Mouse (Mus musculus): Measurements from ENCODE around the gene Slc2a9. TPM values are rescaled to one million over a fixed set of nuclear protein-coding genes. Genes with fewer than 3 reads are reported as not detected.

The Slc2a9 gene
- polyA plus RNA-seq, 1 experiment from 2014 or later: 0.23 TPM

GRCm38 (mm10) chr5:38436681-38437080 lies 66.3 kb downstream of the Slc2a9 start:
- Histone ChIP-seq H3K9ac (ENCODE audit: low read depth, low read length) (no peak overlapping the region), H3K4me3 (ENCODE audit: low read depth, low read length) (no peak overlapping the region), H3K27ac (ENCODE audit: low read length) (no peak overlapping the region), H3K27me3 (ENCODE audit: control insufficient read depth, insufficient read depth, low read depth, low read length) (no peaks in the 10 kb centered on the region), H3K36me3 (ENCODE audit: control insufficient read depth, insufficient read depth, low read length) (no peaks in the 10 kb centered on the region), H3K9me3 (replicated peaks; ENCODE audit: control insufficient read depth, low read length, poor library complexity, severe bottlenecking) (no peaks in the 10 kb centered on the region), H3K4me1 (ENCODE audit: control insufficient read depth, insufficient read depth, low read length) (no peaks in the 10 kb centered on the region), H3K4me2 (ENCODE audit: low read length) (no peak overlapping the region)
- ATAC-seq: no peak
- 94% methylated on average over 11 of the region's 11 CpGs for WGBS

- no peaks in the 10 kb centered on the region for H3K9me3 ChIP-seq (replicated peaks; ENCODE audit: control insufficient read depth, low read length, poor library complexity, severe bottlenecking)
- 75% methylated on average over 3 of the region's 3 CpGs for WGBS
- no peaks in the 10 kb centered on the region for H3K4me1 ChIP-seq (ENCODE audit: control insufficient read depth, insufficient read depth, low read length)
- H3K36me3 ChIP-seq (ENCODE audit: control insufficient read depth, insufficient read depth, low read length): no peaks in the 10 kb centered on the region
- no peak overlapping the region for H3K27ac ChIP-seq (ENCODE audit: low read length)
- no peak for ATAC-seq
- no peaks in the 10 kb centered on the region for H3K27me3 ChIP-seq (ENCODE audit: control insufficient read depth, insufficient read depth, low read depth, low read length)
- no peak overlapping the region for H3K4me2 ChIP-seq (ENCODE audit: low read length)
- H3K9ac ChIP-seq (ENCODE audit: low read depth, low read length): no peak overlapping the region
- H3K4me3 ChIP-seq (ENCODE audit: low read depth, low read length): no peak overlapping the region
Observed at GRCm38 (mm10) chr5:38434875-38435274, 68.1 kb downstream of the Slc2a9 start.

GRCm38 (mm10) chr5:38431201-38431600 lies 71.7 kb downstream of the Slc2a9 start:
- WGBS: 85% methylated on average over 7 of the region's 7 CpGs
- Histone ChIP-seq H3K9ac (ENCODE audit: low read depth, low read length) (no peak overlapping the region), H3K4me1 (ENCODE audit: control insufficient read depth, insufficient read depth, low read length) (no peaks in the 10 kb centered on the region), H3K4me3 (ENCODE audit: low read depth, low read length) (no peak overlapping the region), H3K9me3 (replicated peaks; ENCODE audit: control insufficient read depth, low read length, poor library complexity, severe bottlenecking) (no peaks in the 10 kb centered on the region), H3K4me2 (ENCODE audit: low read length) (no peak overlapping the region), H3K27me3 (ENCODE audit: control insufficient read depth, insufficient read depth, low read depth, low read length) (no peaks in the 10 kb centered on the region), H3K27ac (ENCODE audit: low read length) (no peak overlapping the region), H3K36me3 (ENCODE audit: control insufficient read depth, insufficient read depth, low read length) (no peaks in the 10 kb centered on the region)
- ATAC-seq: no peak

GRCm38 (mm10) chr5:38429106-38429505 lies 73.8 kb downstream of the Slc2a9 start:
- Histone ChIP-seq H3K4me1 (ENCODE audit: control insufficient read depth, insufficient read depth, low read length) (no peaks in the 10 kb centered on the region), H3K27me3 (ENCODE audit: control insufficient read depth, insufficient read depth, low read depth, low read length) (no peaks in the 10 kb centered on the region), H3K4me3 (ENCODE audit: low read depth, low read length) (no peak overlapping the region), H3K4me2 (ENCODE audit: low read length) (no peak overlapping the region), H3K27ac (ENCODE audit: low read length) (no peak overlapping the region), H3K9me3 (replicated peaks; ENCODE audit: control insufficient read depth, low read length, poor library complexity, severe bottlenecking) (no peaks in the 10 kb centered on the region), H3K9ac (ENCODE audit: low read depth, low read length) (no peak overlapping the region), H3K36me3 (ENCODE audit: control insufficient read depth, insufficient read depth, low read length) (no peaks in the 10 kb centered on the region)
- 58% methylated on average over 6 of the region's 6 CpGs for WGBS
- no peak for ATAC-seq

- Histone ChIP-seq H3K9ac (ENCODE audit: low read depth, low read length) (no peak overlapping the region), H3K9me3 (replicated peaks; ENCODE audit: control insufficient read depth, low read length, poor library complexity, severe bottlenecking) (no peaks in the 10 kb centered on the region), H3K4me1 (ENCODE audit: control insufficient read depth, insufficient read depth, low read length) (no peaks in the 10 kb centered on the region), H3K4me3 (ENCODE audit: low read depth, low read length) (no peak overlapping the region), H3K27me3 (ENCODE audit: control insufficient read depth, insufficient read depth, low read depth, low read length) (no peaks in the 10 kb centered on the region), H3K36me3 (ENCODE audit: control insufficient read depth, insufficient read depth, low read length) (no peaks in the 10 kb centered on the region), H3K27ac (ENCODE audit: low read length) (no peak overlapping the region), H3K4me2 (ENCODE audit: low read length) (no peak overlapping the region)
- no peak for ATAC-seq
- 76% methylated on average over 5 of the region's 5 CpGs for WGBS
Observed at GRCm38 (mm10) chr5:38427757-38428156, 75.2 kb downstream of the Slc2a9 start.

GRCm38 (mm10) chr5:38425569-38425968 lies 77.4 kb downstream of the Slc2a9 start:
- no peak overlapping the region for H3K27ac ChIP-seq (ENCODE audit: low read length)
- WGBS: 93% methylated on average over 6 of the region's 6 CpGs
- H3K4me1 ChIP-seq (ENCODE audit: control insufficient read depth, insufficient read depth, low read length): no peaks in the 10 kb centered on the region
- H3K4me2 ChIP-seq (ENCODE audit: low read length): no peak overlapping the region
- no peaks in the 10 kb centered on the region for H3K36me3 ChIP-seq (ENCODE audit: control insufficient read depth, insufficient read depth, low read length)
- H3K9me3 ChIP-seq (replicated peaks; ENCODE audit: control insufficient read depth, low read length, poor library complexity, severe bottlenecking): no peaks in the 10 kb centered on the region
- H3K9ac ChIP-seq (ENCODE audit: low read depth, low read length): no peak overlapping the region
- H3K27me3 ChIP-seq (ENCODE audit: control insufficient read depth, insufficient read depth, low read depth, low read length): no peaks in the 10 kb centered on the region
- ATAC-seq: no peak
- H3K4me3 ChIP-seq (ENCODE audit: low read depth, low read length): no peak overlapping the region

GRCm38 (mm10) chr5:38422426-38422825 lies 80.5 kb downstream of the Slc2a9 start:
- Histone ChIP-seq H3K27me3 (ENCODE audit: control insufficient read depth, insufficient read depth, low read depth, low read length) (no peaks in the 10 kb centered on the region), H3K36me3 (ENCODE audit: control insufficient read depth, insufficient read depth, low read length) (no peaks in the 10 kb centered on the region), H3K9ac (ENCODE audit: low read depth, low read length) (no peak overlapping the region), H3K4me1 (ENCODE audit: control insufficient read depth, insufficient read depth, low read length) (no peaks in the 10 kb centered on the region), H3K9me3 (replicated peaks; ENCODE audit: control insufficient read depth, low read length, poor library complexity, severe bottlenecking) (no peaks in the 10 kb centered on the region), H3K4me3 (ENCODE audit: low read depth, low read length) (no peak overlapping the region), H3K4me2 (ENCODE audit: low read length) (no peak overlapping the region), H3K27ac (ENCODE audit: low read length) (no peak overlapping the region)
- no peak for ATAC-seq
- WGBS: 11% methylated on average over 4 of the region's 4 CpGs

- H3K9me3 ChIP-seq (replicated peaks; ENCODE audit: control insufficient read depth, low read length, poor library complexity, severe bottlenecking): no peaks in the 10 kb centered on the region
- no peak overlapping the region for H3K4me3 ChIP-seq (ENCODE audit: low read depth, low read length)
- H3K4me1 ChIP-seq (ENCODE audit: control insufficient read depth, insufficient read depth, low read length): no peaks in the 10 kb centered on the region
- H3K4me2 ChIP-seq (ENCODE audit: low read length): no peak overlapping the region
- H3K27me3 ChIP-seq (ENCODE audit: control insufficient read depth, insufficient read depth, low read depth, low read length): no peaks in the 10 kb centered on the region
- WGBS: 85% methylated on average over 6 of the region's 6 CpGs
- no peak for ATAC-seq
- H3K27ac ChIP-seq (ENCODE audit: low read length): no peak overlapping the region
- H3K9ac ChIP-seq (ENCODE audit: low read depth, low read length): no peak overlapping the region
- H3K36me3 ChIP-seq (ENCODE audit: control insufficient read depth, insufficient read depth, low read length): no peaks in the 10 kb centered on the region
Observed at GRCm38 (mm10) chr5:38418799-38419198, 84.1 kb downstream of the Slc2a9 start.

- ATAC-seq: 0 out of 2 replicates have a peak, but pooled peaks have one; percentile 36
Observed at GRCm38 (mm10) chr5:38403612-38404011, 99.3 kb downstream of the Slc2a9 start.

GRCm38 (mm10) chr5:38402288-38402687 lies 100.7 kb downstream of the Slc2a9 start:
- Histone ChIP-seq H3K4me2 (ENCODE audit: low read length) (no peak overlapping the region), H3K9me3 (replicated peaks; ENCODE audit: control insufficient read depth, low read length, poor library complexity, severe bottlenecking) (no peaks in the 10 kb centered on the region), H3K4me1 (ENCODE audit: control insufficient read depth, insufficient read depth, low read length) (no peaks in the 10 kb centered on the region), H3K36me3 (ENCODE audit: control insufficient read depth, insufficient read depth, low read length) (no peaks in the 10 kb centered on the region), H3K9ac (ENCODE audit: low read depth, low read length) (no peak overlapping the region), H3K27me3 (ENCODE audit: control insufficient read depth, insufficient read depth, low read depth, low read length) (no peaks in the 10 kb centered on the region), H3K4me3 (ENCODE audit: low read depth, low read length) (no peak overlapping the region), H3K27ac (ENCODE audit: low read length) (no peak overlapping the region)
- ATAC-seq: no peak
- WGBS: 90% methylated on average over 3 of the region's 3 CpGs

More at GRCm38 (mm10) chr5:38403612-38404011, 99.3 kb downstream of the Slc2a9 start:
- no peaks in the 10 kb centered on the region for H3K9me3 ChIP-seq (replicated peaks; ENCODE audit: control insufficient read depth, low read length, poor library complexity, severe bottlenecking)
- no peaks in the 10 kb centered on the region for H3K27me3 ChIP-seq (ENCODE audit: control insufficient read depth, insufficient read depth, low read depth, low read length)
- H3K9ac ChIP-seq (ENCODE audit: low read depth, low read length): no peak overlapping the region
- WGBS: 12% methylated on average over 3 of the region's 3 CpGs
- H3K4me1 ChIP-seq (ENCODE audit: control insufficient read depth, insufficient read depth, low read length): no peaks in the 10 kb centered on the region
- H3K4me2 ChIP-seq (ENCODE audit: low read length): no peak overlapping the region
- no peak overlapping the region for H3K4me3 ChIP-seq (ENCODE audit: low read depth, low read length)
- no peak overlapping the region for H3K27ac ChIP-seq (ENCODE audit: low read length)
- H3K36me3 ChIP-seq (ENCODE audit: control insufficient read depth, insufficient read depth, low read length): no peaks in the 10 kb centered on the region

Data from midbrain, embryonic 16.5 days (tissue).